In genomic region chr6:100645469-100646201, GRCm38 (mm10) we compare ENCODE assay signal across 8 mouse cellular contexts. TPM values are rescaled to one million over a fixed set of nuclear protein-coding genes. Genes with fewer than 3 reads are reported as not detected.
DNase-seq lines count a peak whose midpoint lies in the region; ATAC-seq and TF ChIP-seq lines count a peak whose summit lies in the region.

No protein-coding gene starts in this region.

- no peak overlapping the region for H3K4me3 ChIP-seq in liver, embryonic 11.5 days (ENCODE audit: low read depth, low read length)
- no peak overlapping the region for H3K4me3 ChIP-seq in intestine, postnatal 0 days (ENCODE audit: low read depth, low read length)
- no peak overlapping the region for H3K4me3 ChIP-seq in midbrain, embryonic 15.5 days

- ATAC-seq in liver, embryonic 11.5 days (replicated peaks; ENCODE audit: low FRiP score), result 0 out of 2 replicates have a peak, but pooled peaks have one; percentile 18
- 0 out of 2 replicates have a peak, but pooled peaks have one; percentile 21 for ATAC-seq in granulocyte monocyte progenitor cell, adult 5-6 weeks (replicated peaks; ENCODE audit: poor library complexity, severe bottlenecking)
- ATAC-seq in intestine, postnatal 0 days, result peak; percentile 63
- peak; percentile 93 for ATAC-seq in midbrain, embryonic 15.5 days (replicated peaks)

- H3K9me3 ChIP-seq in liver, embryonic 11.5 days (ENCODE audit: control insufficient read depth, low read length), result no peaks in the 10 kb centered on the region
- no peaks in the 10 kb centered on the region for H3K9me3 ChIP-seq in intestine, postnatal 0 days (ENCODE audit: control insufficient read depth)
- no peaks in the 10 kb centered on the region for H3K9me3 ChIP-seq in midbrain, embryonic 15.5 days

- TF ChIP-seq CTCF in intestine, postnatal 0 days (IDR thresholded peaks at IDR 0.05; ENCODE audit: low read depth), result peak; percentile 89

- 76% methylated on average over 11 of the region's 11 CpGs for WGBS in liver, embryonic 11.5 days
- whole genome bisulfite sequencing in intestine, postnatal 0 days, result 56% methylated on average over 11 of the region's 11 CpGs
- WGBS in midbrain, embryonic 15.5 days, result 64% methylated on average over 11 of the region's 11 CpGs

- H3K9ac ChIP-seq in liver, embryonic 11.5 days (ENCODE audit: low read depth, low read length), result no peak overlapping the region
- H3K9ac ChIP-seq in intestine, postnatal 0 days (ENCODE audit: low read depth, low read length), result no peak overlapping the region
- no peak overlapping the region for H3K9ac ChIP-seq in midbrain, embryonic 15.5 days

- H3K4me1 ChIP-seq in liver, embryonic 11.5 days (replicated peaks; ENCODE audit: control insufficient read depth, insufficient read depth, low read length), result no peaks in the 10 kb centered on the region
- H3K4me1 ChIP-seq in intestine, postnatal 0 days (replicated peaks; ENCODE audit: control insufficient read depth, insufficient read depth, low read length), result no peaks in the 10 kb centered on the region
- peaks cover 6% of the 10 kb centered on the region; the same call in 1 of the 2 replicates for H3K4me1 ChIP-seq in midbrain, embryonic 15.5 days

- DNase-seq in liver, embryonic 11.5 days (ENCODE audit: low spot score), result no peak
- DNase-seq in liver, result no peak
- DNase-seq in embryo, embryonic 10 days (ENCODE audit: low spot score), result peak; percentile 69
- peak; percentile 23 to 44 for DNase-seq in left cerebral cortex, postnatal 36 days (ENCODE audit: low spot score in 2 of 2)
- peak; percentile 38 for DNase-seq in thymus, postnatal 4 days

- no peak overlapping the region for H3K27ac ChIP-seq in liver, embryonic 11.5 days (ENCODE audit: low read depth, low read length)
- no peak overlapping the region for H3K27ac ChIP-seq in intestine, postnatal 0 days (ENCODE audit: low read depth, low read length)
- 0 out of 2 replicates have a peak overlapping the region, but pooled peaks have one; percentile 2 for H3K27ac ChIP-seq in midbrain, embryonic 15.5 days

- H3K4me2 ChIP-seq in liver, embryonic 11.5 days, result no peak overlapping the region
- H3K4me2 ChIP-seq in intestine, postnatal 0 days (replicated peaks; ENCODE audit: low read depth), result peak overlapping the region; percentile 32; the same call in 1 of the 2 replicates
- no peak overlapping the region for H3K4me2 ChIP-seq in midbrain, embryonic 15.5 days

- intact Hi-C loops in left cerebral cortex, postnatal 36 days (cut with DNase I), result loop anchor here (5.0 to 10.0 kb wide), 3 partner anchors 361 to 993 kb away; partner anchors contain the start of gene Rybp

- no peaks in the 10 kb centered on the region for H3K27me3 ChIP-seq in liver, embryonic 11.5 days (replicated peaks; ENCODE audit: control insufficient read depth, insufficient read depth, low read length)
- no peaks in the 10 kb centered on the region for H3K27me3 ChIP-seq in intestine, postnatal 0 days (replicated peaks; ENCODE audit: control insufficient read depth, insufficient read depth, low read length)
- no peaks in the 10 kb centered on the region for H3K27me3 ChIP-seq in midbrain, embryonic 15.5 days (replicated peaks)

- no peaks in the 10 kb centered on the region for H3K36me3 ChIP-seq in liver, embryonic 11.5 days (ENCODE audit: control insufficient read depth, insufficient read depth, low read length)
- H3K36me3 ChIP-seq in intestine, postnatal 0 days (ENCODE audit: control insufficient read depth, insufficient read depth), result 0 out of 2 replicates have a peak, but pooled peaks cover 3% of the 10 kb centered on the region
- H3K36me3 ChIP-seq in midbrain, embryonic 15.5 days (replicated peaks), result no peaks in the 10 kb centered on the region

RNA-seq across cellular contexts. Expression of gene Shq1, which starts 25.3 kb away (rescaled TPM):
- polyA plus RNA-seq in liver, embryonic 11.5 days (2014; fragmentation: Nextera tagmentation; extraction: Ambion mirVana), result 23.6 and 28.6 TPM in 2 replicates
- total RNA-seq in granulocyte monocyte progenitor cell, adult 5-6 weeks (2014; fragmentation: Nextera tagmentation), result 16.4 and 17.8 TPM in 2 replicates
- total RNA-seq in granulocyte monocyte progenitor cell, adult 5-6 weeks (2017), result 14.4 and 28.5 TPM in 2 replicates
- polyA plus RNA-seq in intestine, postnatal 0 days (2015; fragmentation: Nextera tagmentation; extraction: Ambion mirVana), result 4.8 and 5.8 TPM in 2 replicates
- total RNA-seq in left cerebral cortex, postnatal 36 days (2021), result 1 to 10 TPM; 4.5 to 6.1 TPM
- polyA plus RNA-seq in midbrain, embryonic 15.5 days (2015; fragmentation: Nextera tagmentation; extraction: Ambion mirVana), result 9.2 and 10.7 TPM in 2 replicates

RNA-seq across cellular contexts. Expression of gene Gxylt2, which starts 58.9 kb away (rescaled TPM):
- 0.84 and 0.96 TPM in 2 replicates for polyA plus RNA-seq in liver, embryonic 11.5 days (2014; fragmentation: Nextera tagmentation; extraction: Ambion mirVana)
- total RNA-seq in granulocyte monocyte progenitor cell, adult 5-6 weeks (2014; fragmentation: Nextera tagmentation), result not detected in 2 replicates
- not detected in 2 replicates for total RNA-seq in granulocyte monocyte progenitor cell, adult 5-6 weeks (2017)
- polyA plus RNA-seq in intestine, postnatal 0 days (2015; fragmentation: Nextera tagmentation; extraction: Ambion mirVana), result 0.12 and 0.26 TPM in 2 replicates
- 1 to 10 TPM in 1 of 2 experiments, under 1 TPM in 1; 0.96 to 1.3 TPM for total RNA-seq in left cerebral cortex, postnatal 36 days (2021)
- polyA plus RNA-seq in midbrain, embryonic 15.5 days (2015; fragmentation: Nextera tagmentation; extraction: Ambion mirVana), result 1.2 and 1.6 TPM in 2 replicates

Comparison
In these comparisons a context has a peak if more than half of its experiments do, and no peak if none do; other contexts are left out.
1. ATAC-seq: peak in every context shown above with its lines; median percentile 93 in midbrain, embryonic 15.5 days; 63 in intestine, postnatal 0 days; 21 in granulocyte monocyte progenitor cell, adult 5-6 weeks; 18 in liver, embryonic 11.5 days.
2. DNase-seq: peak in embryo, embryonic 10 days (single experiment), left cerebral cortex, postnatal 36 days (2 of 2) and thymus, postnatal 4 days (single experiment); none in liver, embryonic 11.5 days (single experiment) and liver (single experiment).